Mouse (Mus musculus): Measurements from ENCODE around the gene Pdc. TPM values are rescaled to one million over a fixed set of nuclear protein-coding genes. Genes with fewer than 3 reads are reported as not detected.

Pdc gene
- not detected in 2 replicates for polyA plus RNA-seq (2012)

DNA sequence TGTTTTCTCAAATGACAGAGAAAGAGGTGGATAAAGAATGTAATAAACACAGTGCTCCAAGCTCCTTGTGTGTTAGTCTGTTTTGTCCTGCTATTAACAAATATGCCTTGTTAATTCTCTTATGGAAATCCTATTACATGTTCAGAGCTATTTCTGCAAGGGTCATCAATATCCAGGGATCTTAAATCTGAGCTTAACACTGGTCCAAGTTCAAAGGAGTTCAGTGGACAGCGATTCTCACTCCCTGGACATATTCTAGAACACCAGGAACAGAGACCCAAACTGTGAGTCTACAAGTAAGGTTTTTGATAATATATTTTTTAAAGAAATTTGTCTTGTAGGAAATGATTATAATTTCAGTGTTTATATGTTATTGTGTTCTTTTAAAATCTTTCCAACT is at the start of gene Pdc:
Gene Pdc (plus strand): TSS at position 213 of the 400 bp plus-strand sequence.
- TF ChIP-seq GATA1 (IDR thresholded peaks at IDR 0.05; ENCODE audit: low read length) = no peak

- no peak for TF ChIP-seq GATA1 (IDR thresholded peaks at IDR 0.05; ENCODE audit: low read length)
Observed at GRCm38 (mm10) chr1:150307599-150307998, 11.6 kb upstream of the Pdc start.

- TF ChIP-seq GATA1 (IDR thresholded peaks at IDR 0.05; ENCODE audit: low read length) = no peak
Observed at GRCm38 (mm10) chr1:150335111-150335510, 15.9 kb downstream of the Pdc start.

DNA sequence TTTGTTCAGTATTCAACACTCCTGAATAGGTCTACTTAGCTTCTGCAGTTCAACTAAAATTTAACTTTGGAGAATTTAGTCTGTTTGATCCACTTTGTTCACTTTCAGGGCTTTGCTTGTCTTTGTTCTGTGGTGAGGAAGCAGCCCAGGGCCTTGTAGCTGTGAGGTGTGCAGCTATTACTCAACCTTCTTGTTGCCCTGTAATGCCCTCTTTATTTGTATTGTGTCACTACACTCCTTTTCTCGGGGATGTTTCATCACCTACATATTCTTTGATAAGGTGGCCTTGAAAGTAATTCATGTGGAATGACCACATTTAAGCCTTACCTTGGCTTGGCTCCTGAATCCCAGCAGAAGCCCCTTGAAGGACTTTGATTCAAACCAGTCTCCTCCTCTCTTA is 41.6 kb downstream of the Pdc start:
- no peak for TF ChIP-seq GATA1 (IDR thresholded peaks at IDR 0.05; ENCODE audit: low read length)

- TF ChIP-seq GATA1 (IDR thresholded peaks at IDR 0.05; ENCODE audit: low read length) = no peak
Observed at GRCm38 (mm10) chr1:150372895-150373294, 53.7 kb downstream of the Pdc start.

- no peak for TF ChIP-seq GATA1 (IDR thresholded peaks at IDR 0.05; ENCODE audit: low read length)
Observed at GRCm38 (mm10) chr1:150374247-150374646, 55.0 kb downstream of the Pdc start.

Other genes with a start within 250 kb of the Pdc start
- gene Ptgs2, start 219.4 kb upstream of the Pdc start, polyA plus RNA-seq (2012) = not detected in 2 replicates
- 177 and 318 TPM in 2 replicates for gene Tpr, start 73.4 kb downstream of the Pdc start, polyA plus RNA-seq (2012)
- gene Odr4, start 73.7 kb downstream of the Pdc start, polyA plus RNA-seq (2012) = 8.2 and 11.6 TPM in 2 replicates
- 0.02 and 0.03 TPM in 2 replicates for gene Prg4, start 146.7 kb downstream of the Pdc start, polyA plus RNA-seq (2012)